Mouse (Mus musculus) cerebellum, adult 2 months (tissue): ENCODE data around the gene Gm10491.

Source experiments
- CTCF ChIP-seq: fragments of 200-500 bp; IDR thresholded peaks from 2 replicates; pipeline ENCODE4 v1.5.1; 2011; ENCODE audit warnings: low read depth, mild to moderate bottlenecking, control low read depth, low read length, moderate library complexity, borderline replicate concordance; ENCODE audit not compliant: insufficient read depth
- POLR2A ChIP-seq: fragments of 200-500 bp; IDR thresholded peaks from 2 replicates; pipeline ENCODE4 v1.6.1; 2011; ENCODE audit warnings: low read length, control low read depth, borderline replicate concordance; ENCODE audit not compliant: insufficient read depth

DNA sequence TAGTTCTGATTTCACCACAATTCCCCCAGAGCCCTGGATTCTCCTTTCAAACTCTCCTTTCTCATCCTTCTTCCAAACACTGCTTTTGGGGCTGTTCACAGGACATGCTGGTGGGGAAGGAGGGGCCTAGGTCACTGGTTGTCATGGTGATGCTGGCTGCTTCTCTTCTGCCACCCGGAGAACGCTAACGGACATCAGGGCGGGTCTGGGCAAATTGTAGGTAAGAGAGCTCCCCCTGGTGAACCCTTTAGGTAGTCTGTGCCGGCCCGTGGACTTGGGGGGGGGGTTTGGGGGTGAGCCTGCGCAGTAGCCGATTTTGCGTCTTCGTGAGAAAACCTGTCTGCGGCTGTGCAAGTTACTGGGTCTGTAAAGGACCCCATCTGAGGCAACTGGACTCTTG is 27.8 kb downstream of the Gm10491 start:
- TF ChIP-seq POLR2A (no peak), CTCF (peak; percentile 57; the same call in 1 of the 2 replicates)
